Mouse (Mus musculus) lung, adult 18-20 months (tissue): ENCODE measurements at regions not wholly inside any gene's neighbourhood (a gene's known extent, or its start where the extent isn't known, plus 50 kb on each side); places are given as distances from the start of the nearest gene placed in this dataset.

ENCODE experiments used
- DNase-seq, 2 experiments: peaks; one replicate each; pipeline ENCODE4 v3.0.0; 2022; ENCODE audit warnings: mixed read lengths in 2 of 2

DNA sequence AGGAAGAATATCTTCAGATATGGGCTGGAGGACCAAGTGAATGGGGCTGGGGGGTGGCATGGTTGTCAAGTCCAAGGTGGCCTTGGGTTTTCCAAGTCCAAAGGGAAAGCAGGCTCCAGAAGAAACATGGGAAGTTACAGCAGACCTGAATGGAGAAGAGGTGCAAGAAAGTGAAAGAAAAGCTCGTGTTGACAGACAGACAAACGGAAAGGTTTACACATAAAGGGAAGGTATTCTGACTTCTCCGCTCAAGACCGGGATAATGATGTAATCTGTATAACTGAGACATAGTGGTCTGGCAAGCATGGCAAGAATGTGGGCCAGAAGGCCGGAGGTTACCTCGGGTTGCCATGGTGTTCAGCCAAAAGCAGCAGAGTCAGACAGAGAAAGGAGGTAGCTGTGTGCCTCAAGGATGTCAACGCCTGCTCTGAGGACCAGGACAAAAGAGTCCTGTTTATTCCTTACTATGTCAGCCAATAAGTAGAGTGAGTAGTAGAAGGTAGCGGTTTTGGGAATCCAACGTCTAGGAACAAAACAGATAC is 50.8 kb upstream of the Elk3 start:
- peak in 1 of 2 experiments; percentile 19 for DNase-seq

DNA sequence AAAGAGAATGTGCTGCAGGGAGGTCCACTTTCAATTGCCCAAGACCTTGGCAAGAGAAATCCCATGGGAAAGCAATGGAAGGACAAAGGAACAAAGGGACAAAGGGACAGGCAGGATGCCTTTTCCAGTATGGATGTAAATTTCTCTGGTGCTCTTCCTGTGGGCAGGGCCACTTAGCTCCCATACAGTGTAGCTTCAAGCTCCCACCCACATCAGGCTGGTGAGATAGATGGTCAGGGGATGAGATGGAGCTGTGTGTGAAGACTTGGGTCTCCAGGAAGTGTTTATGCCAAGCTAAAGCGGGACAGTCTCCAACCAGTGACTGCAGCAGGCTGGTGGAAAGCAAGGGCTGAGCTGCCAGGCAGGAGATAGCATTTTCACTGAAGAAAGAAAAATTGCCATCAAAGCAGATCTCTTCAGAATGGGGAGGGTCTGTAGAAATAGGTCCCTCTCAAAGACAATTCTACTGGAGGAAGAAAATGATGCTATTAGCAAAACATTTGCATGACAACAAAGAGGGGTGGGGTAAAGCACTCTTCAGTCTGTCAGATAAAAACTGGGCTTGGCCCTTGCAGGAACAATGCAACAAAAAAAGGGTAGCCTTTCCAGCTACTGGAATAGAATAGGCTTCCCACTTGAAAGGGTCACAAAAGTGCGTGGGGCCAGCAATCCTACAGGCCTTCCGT is 53.3 kb upstream of the Elk3 start:
- DNase-seq, result no peak

DNA sequence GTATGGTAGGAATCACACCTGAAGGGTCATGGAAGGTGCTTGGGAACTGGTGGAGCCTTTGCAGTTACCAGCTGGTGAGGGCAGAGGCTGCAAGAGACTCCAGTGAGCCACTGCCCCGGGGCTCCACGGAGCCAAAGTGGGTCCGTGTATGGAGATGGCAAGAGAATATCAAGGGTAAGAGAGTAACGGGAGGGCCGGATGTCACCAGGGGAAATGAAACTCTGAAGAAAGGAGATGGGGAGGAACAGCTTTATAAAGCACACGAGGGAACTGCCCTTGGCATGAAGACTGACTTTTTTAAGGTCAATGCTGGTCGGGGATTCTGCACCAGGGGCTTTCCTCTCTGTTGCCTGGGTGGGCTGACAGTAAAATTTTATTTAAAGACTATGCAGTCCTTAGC is 53.9 kb upstream of the Elk3 start:
- no peak for DNase-seq

DNA sequence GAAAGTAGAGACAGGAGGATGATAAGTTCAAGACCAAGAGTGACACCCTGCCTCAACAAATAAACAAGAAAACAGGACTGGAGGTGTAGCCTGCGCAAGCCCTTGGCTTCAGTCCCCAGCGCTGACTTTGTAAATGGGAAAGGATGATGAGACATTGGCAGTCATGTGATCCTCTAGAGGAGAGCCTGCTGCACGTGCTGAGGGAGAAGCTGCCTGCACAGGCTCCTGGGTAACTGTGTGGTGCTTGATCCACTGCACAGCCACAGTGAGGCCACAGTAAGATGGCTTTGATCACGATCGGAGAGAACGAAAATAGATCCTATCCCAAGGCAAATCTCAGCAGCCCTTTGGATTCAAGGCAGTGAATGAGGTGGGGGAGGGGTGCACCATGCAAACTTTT is 54.4 kb upstream of the Elk3 start:
- DNase-seq, result no peak

DNA sequence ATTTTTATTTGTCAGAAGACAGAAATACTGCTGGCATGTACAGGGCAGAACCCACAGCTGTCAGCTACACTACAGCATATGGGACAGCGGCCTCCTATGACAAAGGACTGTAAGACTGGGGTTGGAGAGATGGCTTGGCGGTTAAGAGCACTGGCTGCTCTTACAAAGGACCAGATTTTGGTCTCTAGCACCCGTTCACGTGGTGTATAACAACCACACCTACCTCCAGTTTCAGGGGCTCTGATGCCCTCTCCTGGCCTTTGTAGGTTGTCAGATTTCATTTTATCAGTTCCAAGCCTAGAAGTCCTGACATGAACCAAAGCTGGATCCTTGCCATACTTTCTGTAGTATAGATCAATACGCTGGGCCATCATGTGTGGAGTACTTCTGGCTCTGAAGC is 54.9 kb upstream of the Elk3 start:
- DNase-seq, result no peak

DNA sequence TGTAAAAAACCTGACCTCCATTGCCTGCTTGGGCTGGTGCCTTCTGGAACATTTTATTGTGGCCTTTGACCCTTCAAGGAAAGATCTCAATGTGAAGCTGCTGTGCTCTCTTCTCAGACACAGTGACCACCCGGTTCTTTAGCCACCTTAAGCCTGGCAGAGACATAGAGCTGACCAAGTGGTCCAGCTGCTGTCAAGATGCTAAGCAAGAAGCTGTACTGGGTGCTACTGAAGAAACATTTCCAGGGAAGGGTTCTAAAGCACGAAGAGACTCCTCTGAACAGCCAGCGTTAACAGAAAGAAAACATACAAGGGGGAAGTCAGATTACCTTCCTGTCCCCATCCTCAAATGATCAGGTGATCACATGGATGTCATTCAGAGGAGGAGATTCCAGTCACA is 58.8 kb upstream of the Elk3 start:
- DNase-seq, result no peak

DNA sequence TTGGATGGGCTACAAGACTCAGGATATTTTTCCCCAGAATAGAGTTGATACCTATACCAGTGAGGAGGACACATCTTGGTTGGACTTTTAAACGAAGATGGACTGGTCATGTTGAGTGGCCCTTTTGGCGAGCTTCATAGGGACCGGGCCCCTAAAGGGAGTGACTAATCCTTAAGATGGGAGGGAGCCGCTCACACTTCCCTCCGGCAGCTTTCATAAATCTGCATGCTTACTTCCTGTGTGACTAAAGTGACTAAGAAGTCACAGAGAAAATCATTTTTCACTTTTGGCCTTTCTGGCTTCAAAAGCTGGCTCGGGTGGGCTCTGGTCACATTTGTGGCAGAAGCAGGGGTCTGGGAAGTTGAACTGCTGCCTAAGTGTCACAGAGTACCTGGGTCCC is 59.4 kb upstream of the Elk3 start:
- DNase-seq, result no peak

DNA sequence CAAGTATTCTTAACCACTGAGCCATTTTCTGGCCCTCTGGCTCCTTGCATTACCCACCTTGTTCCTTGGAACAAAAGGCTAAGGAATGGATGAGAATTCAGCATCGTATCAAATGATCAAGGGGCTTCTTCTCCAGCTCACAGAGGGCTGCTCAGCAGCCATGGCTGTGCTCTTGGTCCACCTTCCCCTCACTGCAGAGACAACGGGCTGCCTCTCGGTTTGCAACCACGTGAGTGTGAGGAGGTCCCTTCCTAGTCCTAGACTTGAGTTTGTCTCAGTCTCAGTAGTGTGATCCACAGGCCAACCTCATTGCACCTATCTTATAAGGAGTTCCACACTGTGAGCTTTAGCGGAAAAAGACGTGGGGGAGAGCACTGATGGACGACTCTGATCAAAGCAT is 61.3 kb upstream of the Elk3 start:
- no peak for DNase-seq

DNA sequence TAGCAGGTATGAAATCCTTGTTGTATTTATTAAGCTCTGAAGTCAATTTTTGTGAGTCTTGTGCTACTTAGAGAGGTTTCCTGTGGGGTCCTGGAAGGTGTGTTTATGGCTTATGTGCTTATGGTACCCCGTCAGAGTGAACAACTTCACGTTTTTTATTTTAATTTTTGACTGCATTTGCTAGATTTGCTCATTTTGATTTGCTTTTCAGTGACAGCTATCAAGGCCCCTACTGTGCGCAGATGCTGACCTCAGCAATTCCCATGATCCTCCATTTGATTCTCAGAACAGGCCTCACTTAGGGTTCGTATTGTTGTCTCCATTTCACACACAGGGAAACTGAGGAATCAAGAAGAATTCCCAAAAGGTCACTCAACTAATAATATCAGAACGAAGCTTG is 62.3 kb upstream of the Elk3 start:
- no peak for DNase-seq

DNA sequence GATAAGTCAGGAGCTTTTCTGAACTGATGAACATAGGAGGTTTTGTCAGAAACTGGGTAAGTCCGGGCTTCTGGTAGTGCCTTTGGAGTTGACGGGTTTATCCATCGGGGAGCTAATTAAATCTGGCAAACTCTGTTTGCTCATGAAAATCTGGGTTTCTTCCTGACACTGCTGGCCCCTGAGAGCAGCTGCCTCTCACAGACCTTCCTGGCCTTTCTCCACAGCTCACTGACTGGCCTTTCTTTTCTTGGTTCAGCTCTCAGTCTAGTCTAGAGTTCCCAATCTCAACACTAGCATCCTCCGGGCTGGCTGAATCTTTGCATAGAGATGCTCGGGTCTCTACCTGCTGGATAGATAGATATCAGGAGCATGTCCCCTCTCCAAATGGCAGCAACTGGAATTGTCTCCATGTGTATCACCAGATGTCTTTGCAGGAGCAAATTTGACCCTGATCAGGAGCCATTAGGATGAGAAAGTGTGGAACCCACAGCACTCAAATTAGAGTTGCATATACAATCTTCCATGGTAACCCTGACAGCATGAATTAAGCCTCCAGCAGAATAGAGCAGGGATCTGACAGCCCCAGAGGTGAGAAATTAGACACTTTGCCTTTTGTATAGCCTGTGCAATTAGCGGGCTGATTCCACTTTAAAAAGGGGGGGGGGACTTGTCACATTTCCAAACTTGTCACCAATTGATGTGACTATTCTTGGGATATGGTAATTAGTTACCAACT is 63.2 kb upstream of the Elk3 start:
- no peak for DNase-seq

DNA sequence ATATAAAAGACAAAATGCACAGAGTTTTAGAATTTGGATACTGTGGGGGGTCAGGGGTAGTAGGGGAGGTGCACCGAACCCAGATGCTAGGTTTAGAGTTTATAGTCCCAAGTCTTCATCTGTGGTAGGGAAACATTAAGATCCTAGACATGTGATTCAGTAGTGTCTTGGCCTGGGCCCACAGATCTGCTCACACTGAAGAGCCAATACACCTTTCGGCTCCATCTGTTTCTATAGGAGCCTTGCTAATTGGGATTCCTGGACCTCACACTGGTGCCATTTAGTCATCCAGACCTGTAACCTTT is 63.7 kb upstream of the Elk3 start:
- no peak for DNase-seq

DNA sequence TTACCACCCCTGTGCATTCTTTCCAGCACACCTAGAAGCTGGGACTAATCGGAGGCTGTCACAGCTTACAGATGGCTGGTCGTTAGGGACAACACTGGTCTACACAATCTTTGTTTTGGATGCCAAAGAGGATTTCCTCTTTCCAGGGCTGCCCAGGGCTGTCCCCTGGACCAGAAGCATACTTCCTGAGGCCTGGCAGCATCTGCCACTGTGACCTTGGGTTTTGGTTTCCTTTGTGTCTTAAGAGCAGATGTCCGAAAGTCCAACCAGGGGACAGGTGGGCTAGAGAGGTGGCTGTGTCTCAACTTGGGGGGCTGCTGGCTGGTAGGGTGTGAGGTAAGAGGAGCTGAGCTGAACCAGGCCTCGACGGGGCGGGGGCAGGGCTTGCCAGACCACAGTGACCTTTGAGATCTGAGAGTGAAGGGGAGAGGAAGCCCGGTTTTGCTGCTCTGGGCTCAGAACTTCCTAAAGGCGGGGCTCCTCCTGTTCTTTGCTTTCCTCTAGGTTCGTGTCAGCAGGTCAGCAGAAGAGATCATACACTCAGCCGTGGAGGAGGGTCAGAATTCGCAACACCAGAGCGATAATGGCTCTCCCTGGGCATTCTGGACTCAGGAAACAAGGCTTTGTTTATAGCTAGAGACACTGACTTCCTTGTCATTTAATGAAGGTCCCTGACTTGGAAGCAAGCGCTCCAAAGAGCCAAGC is 64.2 kb upstream of the Elk3 start:
- DNase-seq, result peak; percentile 70 to 72

DNA sequence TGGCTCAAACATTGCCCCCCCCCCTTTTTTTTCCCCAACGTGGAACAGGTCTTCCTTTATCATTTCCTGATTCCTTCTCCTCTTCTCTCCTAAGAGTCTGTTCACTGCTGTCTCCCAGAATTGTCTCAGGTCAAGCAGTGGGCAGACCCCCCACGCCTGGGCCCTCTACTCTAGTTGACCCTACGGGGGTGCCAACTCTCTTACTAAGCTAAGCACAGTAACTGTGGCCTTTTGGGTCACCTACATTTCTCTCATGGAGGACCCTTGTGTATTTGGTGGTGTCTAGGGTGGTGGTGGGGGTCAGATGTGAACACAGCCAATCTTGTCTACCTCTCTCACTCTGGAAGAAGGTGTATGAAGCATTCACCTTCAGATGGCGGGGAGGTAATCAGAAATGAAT is 64.8 kb upstream of the Elk3 start:
- DNase-seq, result no peak

DNA sequence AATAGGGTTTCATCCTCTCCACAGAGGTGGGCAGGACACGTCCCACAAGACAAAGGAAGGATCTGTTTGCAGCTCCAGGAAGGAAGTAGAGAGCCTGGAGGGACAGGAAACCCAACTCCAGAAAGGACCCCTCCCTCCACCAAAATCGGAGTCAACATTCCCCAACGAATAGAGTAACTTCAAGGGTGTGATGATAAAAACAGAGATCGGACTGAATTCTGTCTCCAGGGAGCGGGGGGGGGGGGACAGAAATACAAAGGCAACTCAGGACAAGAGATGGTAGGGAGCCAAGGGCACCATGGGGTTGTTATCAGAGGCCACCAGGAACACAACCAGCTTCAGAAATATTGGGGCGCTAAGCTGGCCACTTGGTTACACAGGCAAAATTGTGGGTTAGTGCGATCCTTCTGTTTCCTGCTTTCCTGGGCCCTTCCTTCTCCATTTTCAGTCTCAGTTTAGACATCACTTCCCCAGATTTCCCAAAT is 65.6 kb upstream of the Elk3 start:
- DNase-seq, result peak; percentile 39 to 63

DNA sequence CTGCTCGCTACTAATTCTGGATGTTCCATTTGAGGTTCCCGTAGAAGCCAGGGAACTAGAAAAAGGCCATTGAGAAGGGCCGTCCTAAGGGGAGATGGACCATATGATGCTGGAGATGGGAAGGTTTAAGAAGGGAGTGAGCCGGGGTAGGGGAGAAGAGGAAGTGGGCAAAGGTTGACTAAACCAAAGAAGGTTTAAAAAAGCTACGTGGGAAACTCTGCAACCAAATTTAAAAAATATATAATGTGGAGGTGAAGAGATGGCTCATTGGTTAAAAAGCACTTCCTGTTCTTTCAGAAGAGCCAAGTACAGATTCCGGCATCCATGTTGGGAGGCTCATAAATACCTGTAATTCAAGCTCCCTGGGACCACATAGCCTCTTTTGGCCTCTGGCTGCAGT is 63.9 kb upstream of the Lta4h start:
- no peak for DNase-seq

DNA sequence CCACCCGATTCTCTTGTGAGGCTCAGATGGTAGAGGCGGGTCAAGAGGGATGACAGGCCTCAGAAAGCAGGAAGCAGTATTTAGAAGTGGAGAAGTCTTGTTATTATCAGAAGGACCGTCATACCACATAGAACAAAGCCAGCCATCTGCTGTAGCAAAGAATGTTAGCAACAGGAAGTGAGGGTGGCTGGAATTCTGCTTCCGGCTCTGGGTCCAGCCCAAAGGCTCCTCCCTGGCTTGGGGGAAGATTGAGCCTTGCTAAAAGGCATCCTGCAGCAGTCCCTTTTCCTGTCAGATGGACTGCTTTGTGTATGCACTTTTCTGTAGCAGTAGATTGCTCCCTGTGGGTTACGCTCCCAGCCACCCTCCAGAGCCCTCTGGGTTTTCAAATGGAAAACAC is 61.9 kb upstream of the Lta4h start:
- DNase-seq, result peak; percentile 45 to 62

DNA sequence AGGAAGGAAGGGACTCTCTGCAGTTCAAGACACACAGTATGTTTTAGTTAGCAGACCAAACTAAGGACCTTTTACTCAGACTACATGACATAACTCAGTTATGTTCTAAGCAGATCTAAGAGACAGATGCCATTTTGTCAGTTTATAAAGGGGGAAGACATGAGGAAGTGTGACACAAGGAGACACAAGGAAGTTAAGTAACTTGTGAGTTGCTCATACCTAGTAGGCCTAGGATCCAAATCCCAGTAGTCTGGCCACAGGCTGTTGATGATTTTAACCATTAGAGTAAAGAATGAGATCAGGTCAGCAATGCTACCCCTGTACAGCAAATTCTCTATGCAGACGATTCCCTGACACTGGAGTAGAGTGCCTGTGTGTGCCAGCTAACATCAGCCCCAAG is 59.3 kb upstream of the Lta4h start:
- no peak for DNase-seq

DNA sequence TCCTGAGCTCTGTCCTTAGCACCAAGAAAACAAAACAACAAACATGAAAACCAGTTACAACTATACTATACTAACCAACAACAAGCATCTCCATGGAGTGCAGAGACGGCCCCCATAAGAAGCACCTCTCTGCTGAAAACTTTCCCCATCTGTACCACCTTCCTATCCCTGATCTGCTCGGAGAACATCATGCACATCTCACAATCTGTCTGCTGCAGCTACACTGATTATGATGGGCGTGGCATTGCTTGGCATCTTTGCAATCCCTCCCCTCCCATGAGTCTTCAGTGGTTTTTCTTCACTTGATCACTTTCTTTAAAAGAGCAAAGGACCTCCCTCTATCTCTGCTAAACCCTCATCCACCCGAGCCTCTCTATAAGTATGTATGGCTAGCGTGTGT is 55.5 kb upstream of the Lta4h start:
- DNase-seq, result no peak

DNA sequence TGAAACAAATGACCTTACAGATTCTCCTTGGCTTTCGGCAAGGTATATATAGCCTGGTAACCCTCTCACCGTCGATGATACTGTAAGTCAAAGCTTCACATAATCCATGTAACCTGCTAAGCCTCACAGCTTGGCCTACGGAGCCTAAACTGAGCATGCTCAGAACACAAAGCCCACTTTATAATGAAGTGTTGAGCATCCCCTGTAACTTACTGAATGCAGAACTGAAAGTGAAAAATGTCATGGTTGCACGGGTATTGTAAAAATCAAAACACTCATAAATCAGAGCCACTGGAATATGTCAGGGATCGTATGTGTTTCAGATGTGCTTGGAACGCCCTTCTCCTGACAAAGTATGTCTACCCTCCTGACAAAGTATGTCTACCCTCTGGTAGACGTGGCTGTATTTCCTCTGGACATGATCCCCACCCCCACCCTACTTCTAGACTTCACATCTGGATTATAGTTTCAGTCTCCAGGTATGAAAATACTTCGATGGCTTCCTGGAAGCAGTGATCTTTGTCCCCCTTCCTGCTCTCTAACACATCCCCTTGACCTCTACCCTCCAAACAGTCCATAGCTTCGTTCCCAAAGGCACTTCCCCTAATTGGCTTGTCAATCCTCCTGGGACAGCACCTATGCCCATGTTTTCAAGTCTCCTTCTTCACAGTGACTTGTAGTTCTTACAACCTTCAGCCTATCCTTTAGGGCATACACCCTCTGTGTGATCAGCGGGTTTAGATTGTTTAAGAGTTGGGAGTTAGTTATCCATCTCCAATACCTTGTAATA is 54.5 kb upstream of the Lta4h start:
- DNase-seq, result no peak

DNA sequence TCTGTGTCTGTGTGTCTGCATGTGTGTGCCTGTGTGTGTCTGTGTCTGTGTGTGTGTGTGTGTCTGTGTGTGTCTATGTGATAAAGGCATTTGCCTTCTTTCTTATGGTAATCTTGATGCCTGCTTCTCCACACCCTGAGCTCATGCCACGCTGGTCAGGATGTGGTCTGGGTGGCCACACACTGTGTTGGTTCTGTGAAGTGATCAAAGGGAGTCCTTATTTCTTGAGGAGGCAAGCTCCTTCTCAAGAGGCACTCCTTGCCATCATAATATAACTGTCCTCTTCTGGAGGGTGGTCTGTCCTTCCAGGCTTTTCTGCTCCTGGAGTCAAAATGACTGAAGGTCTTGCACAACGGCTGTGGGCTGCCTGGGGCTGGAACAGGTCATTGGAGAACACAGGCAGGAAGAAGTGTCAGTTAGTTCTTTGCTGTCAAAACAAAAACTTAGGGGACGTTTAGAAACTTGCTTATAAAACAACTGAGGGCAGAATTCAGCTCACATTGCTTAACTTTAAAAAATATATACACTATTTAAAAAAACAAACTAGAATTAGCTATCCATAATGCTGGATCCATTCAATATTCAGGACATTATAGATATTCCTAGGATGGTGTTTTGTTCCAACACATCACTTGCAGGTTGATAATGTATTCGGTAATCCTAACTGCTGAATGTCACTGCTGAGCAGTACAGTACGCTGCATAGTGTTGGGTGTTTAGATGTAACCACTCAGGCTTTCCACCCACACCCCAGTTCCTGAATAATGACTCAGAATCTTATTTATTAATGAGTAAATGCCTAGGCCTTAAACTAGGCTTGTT is 50.3 kb upstream of the Lta4h start:
- no peak for DNase-seq
